Mouse (Mus musculus): ENCODE results near the gene B4galt4. TPM values are rescaled to one million over a fixed set of nuclear protein-coding genes. Genes with fewer than 3 reads are reported as not detected.

Gene B4galt4
- polyA plus RNA-seq (2015; fragmentation: Illumina TruSeq; extraction: RNeasy Lipid Tissue Mini Kit (QIAGEN cat#74804); ENCODE audit: insufficient read depth, low read depth, low replicate concordance): 17.1 TPM

GRCm38 (mm10) chr16:38742113-38742658 lies at the start of gene B4galt4:
Gene B4galt4, plus strand, starts transcription at chr16:38742264.

GRCm38 (mm10) chr16:38712581-38713403 lies 29.3 kb upstream of the B4galt4 start, which contains the start of gene Arhgap31:
Gene Arhgap31, minus strand, starts transcription at chr16:38713274.

GRCm38 (mm10) chr16:38800091-38800490 lies 58.0 kb downstream of the B4galt4 start, which contains the start of gene Upk1b:
Gene Upk1b, minus strand, starts transcription at chr16:38800328.

Other genes with a start within 250 kb of the B4galt4 start
- gene Timmdc1, start 219.6 kb upstream of the B4galt4 start, polyA plus RNA-seq (2015; fragmentation: Illumina TruSeq; extraction: RNeasy Lipid Tissue Mini Kit (QIAGEN cat#74804); ENCODE audit: insufficient read depth, low read depth, low replicate concordance): 5.5 TPM
- 9.7 TPM for gene Poglut1, start 192.0 kb upstream of the B4galt4 start, polyA plus RNA-seq (2015; fragmentation: Illumina TruSeq; extraction: RNeasy Lipid Tissue Mini Kit (QIAGEN cat#74804); ENCODE audit: insufficient read depth, low read depth, low replicate concordance)
- 43.6 TPM for gene Tmem39a, start 183.6 kb upstream of the B4galt4 start, polyA plus RNA-seq (2015; fragmentation: Illumina TruSeq; extraction: RNeasy Lipid Tissue Mini Kit (QIAGEN cat#74804); ENCODE audit: insufficient read depth, low read depth, low replicate concordance)
- 10.2 TPM for gene Arhgap31, start 29.0 kb upstream of the B4galt4 start, polyA plus RNA-seq (2015; fragmentation: Illumina TruSeq; extraction: RNeasy Lipid Tissue Mini Kit (QIAGEN cat#74804); ENCODE audit: insufficient read depth, low read depth, low replicate concordance)
- 9.7 TPM for gene Upk1b, start 58.1 kb downstream of the B4galt4 start, polyA plus RNA-seq (2015; fragmentation: Illumina TruSeq; extraction: RNeasy Lipid Tissue Mini Kit (QIAGEN cat#74804); ENCODE audit: insufficient read depth, low read depth, low replicate concordance)
- not detected for gene 4930435E12Rik, start 86.5 kb downstream of the B4galt4 start, polyA plus RNA-seq (2015; fragmentation: Illumina TruSeq; extraction: RNeasy Lipid Tissue Mini Kit (QIAGEN cat#74804); ENCODE audit: insufficient read depth, low read depth, low replicate concordance)
- 2.0 TPM for gene Igsf11, start 150.4 kb downstream of the B4galt4 start, polyA plus RNA-seq (2015; fragmentation: Illumina TruSeq; extraction: RNeasy Lipid Tissue Mini Kit (QIAGEN cat#74804); ENCODE audit: insufficient read depth, low read depth, low replicate concordance)